Mouse (Mus musculus): ENCODE measurements around the gene Akap7. TPM values are rescaled to one million over a fixed set of nuclear protein-coding genes. Genes with fewer than 3 reads are reported as not detected.

Gene Akap7
- polyA plus RNA-seq, 1 experiment from 2014 or later: 28.5 TPM

- WGBS (ENCODE audit: insufficient replicate concordance): 84% methylated on average over 4 of the region's 4 CpGs
- Histone ChIP-seq H3K27me3 (ENCODE audit: control insufficient read depth, insufficient read depth, low read length) (no peaks in the 10 kb centered on the region), H3K4me3 (ENCODE audit: low read depth, low read length) (no peak overlapping the region), H3K9me3 (replicated peaks; ENCODE audit: control insufficient read depth, low read length) (no peaks in the 10 kb centered on the region), H3K4me2 (no peak overlapping the region), H3K36me3 (ENCODE audit: control insufficient read depth, insufficient read depth, low read length) (no peaks in the 10 kb centered on the region), H3K27ac (ENCODE audit: low read depth, low read length) (no peak overlapping the region), H3K4me1 (ENCODE audit: control insufficient read depth, insufficient read depth, low read length) (no peaks in the 10 kb centered on the region), H3K9ac (ENCODE audit: low read depth, low read length) (no peak overlapping the region)
- ATAC-seq (replicated peaks; ENCODE audit: insufficient number of reproducible peaks, low FRiP score, low TSS enrichment): no peak
These were observed 18.0 kb upstream of the Akap7 start for GRCm38 (mm10) chr10:25325690-25326089.

GRCm38 (mm10) chr10:25321198-25321597, 13.5 kb upstream of the Akap7 start:
- H3K4me3 ChIP-seq (ENCODE audit: low read depth, low read length): no peak overlapping the region
- no peak for ATAC-seq (replicated peaks; ENCODE audit: insufficient number of reproducible peaks, low FRiP score, low TSS enrichment)
- WGBS (ENCODE audit: insufficient replicate concordance): 81% methylated on average over 4 of the region's 4 CpGs
- H3K4me2 ChIP-seq: no peak overlapping the region
- peaks cover 3% of the 10 kb centered on the region for H3K4me1 ChIP-seq (ENCODE audit: control insufficient read depth, insufficient read depth, low read length)
- no peak overlapping the region for H3K27ac ChIP-seq (ENCODE audit: low read depth, low read length)
- no peaks in the 10 kb centered on the region for H3K9me3 ChIP-seq (replicated peaks; ENCODE audit: control insufficient read depth, low read length)
- H3K9ac ChIP-seq (ENCODE audit: low read depth, low read length): no peak overlapping the region
- H3K27me3 ChIP-seq (ENCODE audit: control insufficient read depth, insufficient read depth, low read length): no peaks in the 10 kb centered on the region
- H3K36me3 ChIP-seq (ENCODE audit: control insufficient read depth, insufficient read depth, low read length): no peaks in the 10 kb centered on the region

- no peak for ATAC-seq (replicated peaks; ENCODE audit: insufficient number of reproducible peaks, low FRiP score, low TSS enrichment)
- Histone ChIP-seq H3K4me1 (ENCODE audit: control insufficient read depth, insufficient read depth, low read length) (peaks cover 3% of the 10 kb centered on the region), H3K4me2 (no peak overlapping the region), H3K9ac (ENCODE audit: low read depth, low read length) (no peak overlapping the region), H3K27ac (ENCODE audit: low read depth, low read length) (no peak overlapping the region), H3K9me3 (replicated peaks; ENCODE audit: control insufficient read depth, low read length) (no peaks in the 10 kb centered on the region), H3K27me3 (ENCODE audit: control insufficient read depth, insufficient read depth, low read length) (no peaks in the 10 kb centered on the region), H3K36me3 (ENCODE audit: control insufficient read depth, insufficient read depth, low read length) (no peaks in the 10 kb centered on the region), H3K4me3 (ENCODE audit: low read depth, low read length) (no peak overlapping the region)
These were observed 11.9 kb upstream of the Akap7 start for GRCm38 (mm10) chr10:25319531-25319930.

- Histone ChIP-seq H3K4me3 (ENCODE audit: low read depth, low read length) (no peak overlapping the region), H3K4me2 (peak overlapping the region; percentile 38), H3K4me1 (ENCODE audit: control insufficient read depth, insufficient read depth, low read length) (peaks cover 3% of the 10 kb centered on the region), H3K9ac (ENCODE audit: low read depth, low read length) (no peak overlapping the region), H3K27ac (ENCODE audit: low read depth, low read length) (peak overlapping the region; percentile 35; the same call in 1 of the 2 replicates), H3K36me3 (ENCODE audit: control insufficient read depth, insufficient read depth, low read length) (no peaks in the 10 kb centered on the region), H3K27me3 (ENCODE audit: control insufficient read depth, insufficient read depth, low read length) (no peaks in the 10 kb centered on the region), H3K9me3 (replicated peaks; ENCODE audit: control insufficient read depth, low read length) (no peaks in the 10 kb centered on the region)
- ATAC-seq (replicated peaks; ENCODE audit: insufficient number of reproducible peaks, low FRiP score, low TSS enrichment): no peak
- WGBS (ENCODE audit: insufficient replicate concordance): 51% methylated on average over 5 of the region's 5 CpGs
These were observed 10.7 kb upstream of the Akap7 start for GRCm38 (mm10) chr10:25318405-25318804.

- Histone ChIP-seq H3K4me1 (ENCODE audit: control insufficient read depth, insufficient read depth, low read length) (peaks cover 3% of the 10 kb centered on the region), H3K4me3 (ENCODE audit: low read depth, low read length) (no peak overlapping the region), H3K4me2 (no peak overlapping the region), H3K27ac (ENCODE audit: low read depth, low read length) (no peak overlapping the region), H3K9ac (ENCODE audit: low read depth, low read length) (no peak overlapping the region), H3K27me3 (ENCODE audit: control insufficient read depth, insufficient read depth, low read length) (no peaks in the 10 kb centered on the region), H3K9me3 (replicated peaks; ENCODE audit: control insufficient read depth, low read length) (no peaks in the 10 kb centered on the region), H3K36me3 (ENCODE audit: control insufficient read depth, insufficient read depth, low read length) (no peaks in the 10 kb centered on the region)
- ATAC-seq (replicated peaks; ENCODE audit: insufficient number of reproducible peaks, low FRiP score, low TSS enrichment): no peak
These were observed 10.0 kb upstream of the Akap7 start for GRCm38 (mm10) chr10:25317665-25318064.

GRCm38 (mm10) chr10:25313856-25314584, 6.3 kb upstream of the Akap7 start:
- H3K27ac ChIP-seq (ENCODE audit: low read depth, low read length): no peak overlapping the region
- peaks cover 3% of the 10 kb centered on the region for H3K4me1 ChIP-seq (ENCODE audit: control insufficient read depth, insufficient read depth, low read length)
- no peaks in the 10 kb centered on the region for H3K27me3 ChIP-seq (ENCODE audit: control insufficient read depth, insufficient read depth, low read length)
- H3K9me3 ChIP-seq (replicated peaks; ENCODE audit: control insufficient read depth, low read length): no peaks in the 10 kb centered on the region
- WGBS (ENCODE audit: insufficient replicate concordance): 16% methylated on average over 17 of the region's 17 CpGs
- H3K4me3 ChIP-seq (ENCODE audit: low read depth, low read length): 0 out of 2 replicates have a peak overlapping the region, but pooled peaks have one; percentile 3
- H3K4me2 ChIP-seq: peak overlapping the region; percentile 53
- no peaks in the 10 kb centered on the region for H3K36me3 ChIP-seq (ENCODE audit: control insufficient read depth, insufficient read depth, low read length)
- ATAC-seq (replicated peaks; ENCODE audit: insufficient number of reproducible peaks, low FRiP score, low TSS enrichment): no peak
- H3K9ac ChIP-seq (ENCODE audit: low read depth, low read length): 0 out of 2 replicates have a peak overlapping the region, but pooled peaks have one; percentile 31

- Histone ChIP-seq H3K27ac (ENCODE audit: low read depth, low read length) (no peak overlapping the region), H3K9ac (ENCODE audit: low read depth, low read length) (no peak overlapping the region), H3K4me2 (no peak overlapping the region), H3K4me1 (ENCODE audit: control insufficient read depth, insufficient read depth, low read length) (no peaks in the 10 kb centered on the region), H3K36me3 (ENCODE audit: control insufficient read depth, insufficient read depth, low read length) (no peaks in the 10 kb centered on the region), H3K9me3 (replicated peaks; ENCODE audit: control insufficient read depth, low read length) (no peaks in the 10 kb centered on the region), H3K4me3 (ENCODE audit: low read depth, low read length) (no peak overlapping the region), H3K27me3 (ENCODE audit: control insufficient read depth, insufficient read depth, low read length) (no peaks in the 10 kb centered on the region)
- 49% methylated on average over 9 of the region's 9 CpGs for WGBS (ENCODE audit: insufficient replicate concordance)
- ATAC-seq (replicated peaks; ENCODE audit: insufficient number of reproducible peaks, low FRiP score, low TSS enrichment): no peak
These were observed 4.0 kb upstream of the Akap7 start for GRCm38 (mm10) chr10:25311554-25312212.

GRCm38 (mm10) chr10:25310736-25311135, 3.1 kb upstream of the Akap7 start:
- Histone ChIP-seq H3K9ac (ENCODE audit: low read depth, low read length) (no peak overlapping the region), H3K36me3 (ENCODE audit: control insufficient read depth, insufficient read depth, low read length) (no peaks in the 10 kb centered on the region), H3K4me3 (ENCODE audit: low read depth, low read length) (no peak overlapping the region), H3K4me2 (no peak overlapping the region), H3K27me3 (ENCODE audit: control insufficient read depth, insufficient read depth, low read length) (no peaks in the 10 kb centered on the region), H3K27ac (ENCODE audit: low read depth, low read length) (no peak overlapping the region), H3K9me3 (replicated peaks; ENCODE audit: control insufficient read depth, low read length) (no peaks in the 10 kb centered on the region), H3K4me1 (ENCODE audit: control insufficient read depth, insufficient read depth, low read length) (no peaks in the 10 kb centered on the region)
- WGBS (ENCODE audit: insufficient replicate concordance): 50% methylated on average over 4 of the region's 4 CpGs
- no peak for ATAC-seq (replicated peaks; ENCODE audit: insufficient number of reproducible peaks, low FRiP score, low TSS enrichment)

- H3K9ac ChIP-seq (ENCODE audit: low read depth, low read length): no peak overlapping the region
- no peaks in the 10 kb centered on the region for H3K9me3 ChIP-seq (replicated peaks; ENCODE audit: control insufficient read depth, low read length)
- ATAC-seq (replicated peaks; ENCODE audit: insufficient number of reproducible peaks, low FRiP score, low TSS enrichment): no peak
- 92% methylated on average over 5 of the region's 5 CpGs for WGBS (ENCODE audit: insufficient replicate concordance)
- H3K4me1 ChIP-seq (ENCODE audit: control insufficient read depth, insufficient read depth, low read length): no peaks in the 10 kb centered on the region
- H3K36me3 ChIP-seq (ENCODE audit: control insufficient read depth, insufficient read depth, low read length): no peaks in the 10 kb centered on the region
- no peak overlapping the region for H3K4me3 ChIP-seq (ENCODE audit: low read depth, low read length)
- H3K27me3 ChIP-seq (ENCODE audit: control insufficient read depth, insufficient read depth, low read length): no peaks in the 10 kb centered on the region
- H3K4me2 ChIP-seq: no peak overlapping the region
- H3K27ac ChIP-seq (ENCODE audit: low read depth, low read length): no peak overlapping the region
These were observed 2.3 kb upstream of the Akap7 start for GRCm38 (mm10) chr10:25309996-25310395.
